Mouse (Mus musculus) left cerebral cortex, adult 6 months (tissue): ENCODE data around the gene Icam1. TPM values are rescaled to one million over a fixed set of nuclear protein-coding genes. Genes with fewer than 3 reads are reported as not detected.

Experiments used
- long read RNA-seq, 2 experiments: library from polyadenylated mRNA; unstranded; transcript quantifications; one replicate each; pipeline ENCODE4 v2.0.0; 2019 to 2020
- polyA plus RNA-seq: library from polyadenylated mRNA; unstranded; fragments of <200 nt; fragmentation: Nextera tagmentation; gene quantifications from 2 replicates; pipeline ENCODE4 v1.2.3, GENCODE M21; 2021

Icam1 gene
- polyA plus RNA-seq: 1.4 and 1.5 TPM in 2 replicates
- long read RNA-seq, experiment 1, transcript Icam1-201 (7 exons, 2,535 nt): major isoform, 6 of 9 reads
- long read RNA-seq, experiment 1, partial matches to known transcripts: 2 of 9 reads
- long read RNA-seq, experiment 1, other reads (novel, unspliced or antisense): 0 of 9 reads
- long read RNA-seq, experiment 2: 0 reads

DNA sequence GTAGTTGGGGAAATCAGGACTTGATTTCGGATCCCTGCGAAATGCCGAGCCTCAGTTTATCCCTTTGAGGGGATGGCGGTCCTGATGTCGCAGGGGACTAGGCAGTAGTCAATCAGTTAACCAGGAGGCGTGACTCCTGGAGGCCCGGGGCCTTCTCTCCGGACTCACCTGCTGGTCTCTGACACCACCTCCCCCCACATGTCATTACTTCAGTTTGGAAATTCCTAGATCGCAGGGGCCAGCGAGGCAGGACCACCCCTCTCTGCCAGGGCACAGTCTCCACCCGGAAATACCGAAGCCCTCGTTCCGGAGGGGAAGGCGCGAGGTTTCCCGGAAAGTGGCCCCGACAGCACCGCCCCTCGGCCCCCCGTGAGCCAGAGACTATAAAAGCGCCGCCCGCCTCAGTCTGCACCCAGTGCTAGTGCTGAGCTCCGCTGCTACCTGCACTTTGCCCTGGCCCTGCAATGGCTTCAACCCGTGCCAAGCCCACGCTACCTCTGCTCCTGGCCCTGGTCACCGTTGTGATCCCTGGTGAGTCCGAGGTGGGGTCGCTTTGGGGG, at the start of gene Icam1:
Gene Icam1, plus strand, starts transcription at position 415 of the 560 bp plus-strand sequence.

GRCm38 (mm10) chr9:20976216-20976960, 39.4 kb upstream of the Icam1 start, which contains the start of gene S1pr2:
S1pr2 (minus strand) TSS chr9:20976781.

GRCm38 (mm10) chr9:21002627-21003551, 12.9 kb upstream of the Icam1 start, which contains the start of gene Mrpl4:
Mrpl4 (plus strand) TSS chr9:21002738.

DNA sequence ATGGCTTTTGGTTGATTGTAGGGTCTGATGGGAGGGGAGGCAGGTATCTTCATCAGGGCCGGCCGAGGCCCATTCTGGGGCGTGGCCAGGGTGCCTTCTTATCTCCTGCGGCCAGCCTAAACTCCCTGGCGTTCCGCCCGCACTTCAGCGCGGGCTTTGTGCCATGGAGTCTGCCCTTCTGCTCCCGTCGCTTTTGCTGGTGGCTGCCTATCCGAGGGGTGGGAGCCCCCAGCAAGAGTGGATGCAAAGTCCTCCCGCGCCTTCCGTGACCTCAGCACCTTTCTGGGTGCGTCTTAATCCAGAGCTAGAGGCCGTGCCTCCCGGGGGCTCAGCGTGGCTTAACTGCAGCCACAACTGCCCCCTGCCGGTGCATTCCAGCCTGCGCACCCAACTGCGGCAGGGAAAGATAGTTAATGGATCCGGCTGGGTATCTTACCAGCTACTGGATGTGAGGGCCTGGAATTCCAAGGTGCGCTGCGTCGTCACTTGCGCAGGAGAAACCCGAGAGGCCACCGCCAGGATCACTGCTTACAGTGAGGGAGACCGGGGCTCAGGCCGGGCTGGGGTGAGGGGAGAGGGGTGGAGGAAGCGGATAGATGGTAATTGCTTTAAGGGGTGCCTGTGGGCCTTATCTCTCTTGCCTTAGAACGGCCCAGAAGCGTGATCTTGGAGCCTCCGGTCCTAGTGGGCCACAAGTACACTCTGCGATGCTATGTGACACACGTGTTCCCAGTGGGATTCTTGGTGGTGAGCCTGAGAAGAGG, 13.7 kb downstream of the Icam1 start, which contains the start of gene Icam4:
Gene Icam4, plus strand, starts transcription at position 83 of the 764 bp plus-strand sequence.

DNA sequence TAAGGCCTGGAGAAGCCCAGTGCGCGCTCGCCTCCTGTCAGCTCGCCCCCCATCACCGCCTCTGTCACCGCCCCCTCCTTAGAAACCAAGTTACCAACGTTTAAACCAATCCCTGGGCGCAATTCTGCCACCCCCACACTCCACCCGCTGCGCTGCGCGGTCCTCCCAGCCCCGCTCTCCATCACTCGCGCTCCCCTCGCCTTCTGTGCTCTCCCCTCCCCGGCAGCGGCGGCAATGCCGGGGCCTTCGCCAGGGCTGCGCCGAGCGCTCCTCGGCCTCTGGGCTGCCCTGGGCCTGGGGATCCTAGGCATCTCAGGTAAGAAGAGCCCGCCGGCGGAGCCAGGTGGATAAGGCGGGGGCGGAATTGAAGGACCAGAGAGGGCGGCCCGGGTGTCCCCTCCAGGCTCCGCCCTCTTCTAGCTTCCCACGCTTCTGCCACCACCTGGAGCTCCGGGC, 16.1 kb downstream of the Icam1 start, which contains the start of gene Icam5:
Gene Icam5, plus strand, starts transcription at position 178 of the 456 bp plus-strand sequence.

GRCm38 (mm10) chr9:21067006-21067684, 51.4 kb downstream of the Icam1 start, which contains the start of gene Zglp1:
Zglp1 (minus strand) TSS chr9:21067093.

GRCm38 (mm10) chr9:21073044-21073840, 57.5 kb downstream of the Icam1 start, which contains the start of the genes Gm49373 and Fdx1l:
Gm49373 (minus strand) TSS chr9:21073096.
Fdx1l (minus strand) TSS chr9:21073614.

Other genes with a start within 250 kb of the Icam1 start
- 0.04 TPM in 1 of 2 replicates, not detected in the other for gene Col5a3, start 200.9 kb upstream of the Icam1 start, polyA plus RNA-seq
- gene Rdh8, start 197.5 kb upstream of the Icam1 start, polyA plus RNA-seq: not detected in 2 replicates
- 31.5 and 53.5 TPM in 2 replicates for gene A230050P20Rik, start 147.3 kb upstream of the Icam1 start, polyA plus RNA-seq
- gene Angptl6, start 136.3 kb upstream of the Icam1 start, polyA plus RNA-seq: 18.3 and 24.4 TPM in 2 replicates
- gene Ppan, start 127.8 kb upstream of the Icam1 start, polyA plus RNA-seq: 10.1 and 15.6 TPM in 2 replicates
- gene Eif3g, start 117.4 kb upstream of the Icam1 start, polyA plus RNA-seq: 173 and 203 TPM in 2 replicates
- gene Dnmt1, start 56.1 kb upstream of the Icam1 start, polyA plus RNA-seq: 9.2 TPM in 2 replicates
- gene S1pr2, start 39.2 kb upstream of the Icam1 start, polyA plus RNA-seq: 1.8 and 2.1 TPM in 2 replicates
- gene Mrpl4, start 13.2 kb upstream of the Icam1 start, polyA plus RNA-seq: 126 and 147 TPM in 2 replicates
- 3.2 and 3.8 TPM in 2 replicates for gene Icam4, start 13.4 kb downstream of the Icam1 start, polyA plus RNA-seq
- gene Icam5, start 16.1 kb downstream of the Icam1 start, polyA plus RNA-seq: 68.4 and 74.1 TPM in 2 replicates
- not detected in 2 replicates for gene Zglp1, start 51.1 kb downstream of the Icam1 start, polyA plus RNA-seq
- gene Gm49373, start 57.1 kb downstream of the Icam1 start, polyA plus RNA-seq: 0.46 and 0.58 TPM in 2 replicates
- 212 and 230 TPM in 2 replicates for gene Fdx1l, start 57.6 kb downstream of the Icam1 start, polyA plus RNA-seq
- 5.8 and 7.4 TPM in 2 replicates for gene Gm38431, start 76.0 kb downstream of the Icam1 start, polyA plus RNA-seq
- gene Raver1, start 76.0 kb downstream of the Icam1 start, polyA plus RNA-seq: 4.0 and 8.1 TPM in 2 replicates
- gene Tyk2, start 115.3 kb downstream of the Icam1 start, polyA plus RNA-seq: 2.4 and 2.9 TPM in 2 replicates
- gene Cdc37, start 134.0 kb downstream of the Icam1 start, polyA plus RNA-seq: 167 and 170 TPM in 2 replicates
- 29.6 and 36.5 TPM in 2 replicates for gene Pde4a, start 149.7 kb downstream of the Icam1 start, polyA plus RNA-seq
- 53.0 and 60.6 TPM in 2 replicates for gene Keap1, start 223.4 kb downstream of the Icam1 start, polyA plus RNA-seq
- gene S1pr5, start 232.5 kb downstream of the Icam1 start, polyA plus RNA-seq: 18.4 and 20.5 TPM in 2 replicates
- 44.5 and 53.2 TPM in 2 replicates for gene Atg4d, start 249.3 kb downstream of the Icam1 start, polyA plus RNA-seq